Mouse (Mus musculus) testis, adult 2 months (tissue): Measurements from ENCODE around the gene Pelo.

Experiments used
- CTCF ChIP-seq: fragments of 200-500 bp; IDR thresholded peaks from 2 replicates; pipeline ENCODE4 v1.5.1; 2012; ENCODE audit warnings: low read depth, mild to moderate bottlenecking, inconsistent platforms, low read length, moderate library complexity; ENCODE audit not compliant: control insufficient read depth, insufficient read depth, insufficient replicate concordance
- POLR2A ChIP-seq: fragments of 200-500 bp; IDR thresholded peaks from 2 replicates; pipeline ENCODE4 v1.6.1; 2012; ENCODE audit warnings: low read depth, mild to moderate bottlenecking, inconsistent platforms, low read length, moderate library complexity; ENCODE audit not compliant: control insufficient read depth

- TF ChIP-seq CTCF = no peak
- no peak for TF ChIP-seq POLR2A
Measured at GRCm38 (mm10) chr13:115042652-115043051, 47.3 kb downstream of the Pelo start.
